Mouse (Mus musculus) limb, embryonic 15.5 days (tissue): Measurements from ENCODE around the gene Brwd1. TPM values are rescaled to one million over a fixed set of nuclear protein-coding genes. Genes with fewer than 3 reads are reported as not detected.
"Not testable (repeated sequence)": the region's sequence is repeated elsewhere in the genome, so short reads cannot be mapped to it uniquely, and the experiment has no call there.

Source experiments
- ATAC-seq: fragments of 200-750 bp; cut with Nextera tagmentation; 2 replicates; pipeline ENCODE4 v1.8.0; 2017; ENCODE audit warnings: low read depth, moderate TSS enrichment; ENCODE audit not compliant: insufficient number of reproducible peaks, low FRiP score, low TSS enrichment
- H3K27ac ChIP-seq: fragments of 300-500 bp; sonication (generic); 2 replicates; pipeline ENCODE4 v1.5.1; 2015; ENCODE audit warnings: moderate library complexity, mild to moderate bottlenecking, inconsistent platforms
- H3K27me3 ChIP-seq: fragments of 300-500 bp; sonication (generic); 2 replicates; pipeline ENCODE4 v1.6.1; 2015; ENCODE audit warnings: inconsistent platforms
- H3K36me3 ChIP-seq: fragments of 300-500 bp; sonication (generic); 2 replicates; pipeline ENCODE4 v1.6.1; 2015; ENCODE audit warnings: inconsistent platforms
- H3K4me1 ChIP-seq: fragments of 300-500 bp; sonication (generic); 2 replicates; pipeline ENCODE4 v1.6.1; 2015; ENCODE audit warnings: inconsistent platforms
- H3K4me2 ChIP-seq: fragments of 300-500 bp; sonication (generic); 2 replicates; pipeline ENCODE4 v1.6.1; 2015; ENCODE audit warnings: mild to moderate bottlenecking, inconsistent platforms
- H3K4me3 ChIP-seq: fragments of 300-500 bp; sonication (generic); 2 replicates; pipeline ENCODE4 v1.5.1; 2015; ENCODE audit warnings: mild to moderate bottlenecking, inconsistent platforms
- H3K9ac ChIP-seq: fragments of 300-500 bp; sonication (generic); 2 replicates; pipeline ENCODE4 v1.6.1; 2015; ENCODE audit warnings: inconsistent platforms
- H3K9me3 ChIP-seq: fragments of 300-500 bp; sonication (generic); 2 replicates; pipeline ENCODE4 v1.6.1; 2016; ENCODE audit warnings: inconsistent platforms
- WGBS: fragments of 180-500 bp; shearing (Covaris S2); methylation state at CpG from one replicate; pipeline ENCODE4 v1.1.7; 2015; 5-methylcytosine and 5-hydroxymethylcytosine counted together
- polyA plus RNA-seq: library from polyadenylated mRNA; unstranded; fragments of >200 nt; fragmentation: Nextera tagmentation; extraction: Ambion mirVana; gene quantifications from 2 replicates; pipeline ENCODE4 v1.2.1, GENCODE M21; 2015

Gene Brwd1
- polyA plus RNA-seq, 1 experiment from 2014 or later: 80.4 TPM

- Histone ChIP-seq H3K4me2 (no peak overlapping the region), H3K27me3 (no peaks in the 10 kb centered on the region), H3K36me3 (peaks cover 84% of the 10 kb centered on the region), H3K9ac (no peak overlapping the region), H3K4me3 (no peak overlapping the region), H3K27ac (no peak overlapping the region), H3K9me3 (no peaks in the 10 kb centered on the region), H3K4me1 (no peaks in the 10 kb centered on the region)
- WGBS: 91% methylated on average over 12 of the region's 12 CpGs
- no peak for ATAC-seq
Observed at GRCm38 (mm10) chr16:96066174-96066573, 16.2 kb downstream of the Brwd1 start.

GRCm38 (mm10) chr16:96064649-96065048, 17.7 kb downstream of the Brwd1 start:
- no peaks in the 10 kb centered on the region for H3K4me1 ChIP-seq
- H3K4me2 ChIP-seq: no peak overlapping the region
- H3K9ac ChIP-seq: no peak overlapping the region
- ATAC-seq: no peak
- H3K9me3 ChIP-seq: no peaks in the 10 kb centered on the region
- H3K36me3 ChIP-seq: peaks cover 87% of the 10 kb centered on the region
- 92% methylated on average over 6 of the region's 6 CpGs for WGBS
- H3K4me3 ChIP-seq: no peak overlapping the region
- H3K27ac ChIP-seq: no peak overlapping the region
- no peaks in the 10 kb centered on the region for H3K27me3 ChIP-seq

GRCm38 (mm10) chr16:96044096-96044495, 38.2 kb downstream of the Brwd1 start:
- no peaks in the 10 kb centered on the region for H3K27me3 ChIP-seq
- H3K4me2 ChIP-seq: no peak overlapping the region
- no peak for ATAC-seq
- H3K9me3 ChIP-seq: no peaks in the 10 kb centered on the region
- WGBS: 63% methylated on average over 5 of the region's 5 CpGs
- H3K27ac ChIP-seq: no peak overlapping the region
- H3K4me3 ChIP-seq: no peak overlapping the region
- no peaks in the 10 kb centered on the region for H3K4me1 ChIP-seq
- H3K9ac ChIP-seq: no peak overlapping the region
- peaks cover 86% of the 10 kb centered on the region for H3K36me3 ChIP-seq

- H3K9me3 ChIP-seq: no peaks in the 10 kb centered on the region
- H3K4me2 ChIP-seq: no peak overlapping the region
- H3K4me1 ChIP-seq: no peaks in the 10 kb centered on the region
- no peak overlapping the region for H3K9ac ChIP-seq
- ATAC-seq: no peak
- no peak overlapping the region for H3K27ac ChIP-seq
- H3K4me3 ChIP-seq: no peak overlapping the region
- H3K27me3 ChIP-seq: no peaks in the 10 kb centered on the region
- peaks cover 87% of the 10 kb centered on the region for H3K36me3 ChIP-seq
- 92% methylated on average over 4 of the region's 4 CpGs for WGBS
Observed at GRCm38 (mm10) chr16:96040691-96041090, 41.6 kb downstream of the Brwd1 start.

- Histone ChIP-seq H3K9me3 (no peaks in the 10 kb centered on the region), H3K4me3 (no peak overlapping the region), H3K4me1 (no peaks in the 10 kb centered on the region), H3K9ac (no peak overlapping the region), H3K27ac (no peak overlapping the region), H3K27me3 (no peaks in the 10 kb centered on the region), H3K36me3 (peaks cover 90% of the 10 kb centered on the region), H3K4me2 (no peak overlapping the region)
- WGBS: 61% methylated on average over 6 of the region's 6 CpGs
- no peak for ATAC-seq
Observed at GRCm38 (mm10) chr16:96039538-96039937, 42.8 kb downstream of the Brwd1 start.

GRCm38 (mm10) chr16:96034473-96034872, 47.9 kb downstream of the Brwd1 start:
- Histone ChIP-seq H3K9me3 (no peaks in the 10 kb centered on the region), H3K4me1 (no peaks in the 10 kb centered on the region), H3K4me3 (no peak overlapping the region), H3K27ac (no peak overlapping the region), H3K4me2 (no peak overlapping the region), H3K27me3 (no peaks in the 10 kb centered on the region), H3K36me3 (peaks cover 94% of the 10 kb centered on the region), H3K9ac (no peak overlapping the region)
- 59% methylated on average over 6 of the region's 6 CpGs for WGBS
- ATAC-seq: no peak; the same call in 1 of the 2 replicates

GRCm38 (mm10) chr16:96032368-96033043, 49.8 kb downstream of the Brwd1 start:
- Histone ChIP-seq H3K4me1 (no peaks in the 10 kb centered on the region), H3K27ac (no peak overlapping the region), H3K9ac (no peak overlapping the region), H3K4me3 (no peak overlapping the region), H3K27me3 (no peaks in the 10 kb centered on the region), H3K36me3 (peaks cover 95% of the 10 kb centered on the region), H3K4me2 (no peak overlapping the region), H3K9me3 (no peaks in the 10 kb centered on the region)
- WGBS: 90% methylated on average over 13 of the region's 13 CpGs
- ATAC-seq: no peak

- Histone ChIP-seq H3K4me3 (no peak overlapping the region), H3K4me2 (no peak overlapping the region), H3K27me3 (no peaks in the 10 kb centered on the region), H3K36me3 (peaks cover 96% of the 10 kb centered on the region), H3K9ac (no peak overlapping the region), H3K9me3 (no peaks in the 10 kb centered on the region), H3K27ac (no peak overlapping the region), H3K4me1 (no peaks in the 10 kb centered on the region)
- no peak for ATAC-seq
- 79% methylated on average over 2 of the region's 2 CpGs for WGBS
Observed at GRCm38 (mm10) chr16:96030476-96031102, 51.7 kb downstream of the Brwd1 start.

GRCm38 (mm10) chr16:96026256-96026655, 56.1 kb downstream of the Brwd1 start:
- Histone ChIP-seq H3K27ac (no peak overlapping the region), H3K27me3 (no peaks in the 10 kb centered on the region), H3K4me2 (no peak overlapping the region), H3K9ac (no peak overlapping the region), H3K4me3 (no peak overlapping the region), H3K36me3 (peaks cover 85% of the 10 kb centered on the region), H3K4me1 (no peaks in the 10 kb centered on the region), H3K9me3 (no peaks in the 10 kb centered on the region)
- WGBS: 93% methylated on average over 5 of the region's 5 CpGs
- ATAC-seq: no peak

- Histone ChIP-seq H3K4me3 (no peak overlapping the region), H3K27me3 (no peaks in the 10 kb centered on the region), H3K36me3 (peaks cover 85% of the 10 kb centered on the region), H3K27ac (no peak overlapping the region), H3K9ac (no peak overlapping the region), H3K4me2 (no peak overlapping the region), H3K4me1 (no peaks in the 10 kb centered on the region), H3K9me3 (no peaks in the 10 kb centered on the region)
- ATAC-seq: no peak
- WGBS: 78% methylated on average over 3 of the region's 3 CpGs
Observed at GRCm38 (mm10) chr16:96025244-96025643, 57.1 kb downstream of the Brwd1 start.

- H3K36me3 ChIP-seq: peaks cover 85% of the 10 kb centered on the region
- H3K4me3 ChIP-seq: no peak overlapping the region
- no peak overlapping the region for H3K9ac ChIP-seq
- no peak overlapping the region for H3K27ac ChIP-seq
- no peaks in the 10 kb centered on the region for H3K27me3 ChIP-seq
- 90% methylated on average over 10 of the region's 10 CpGs for WGBS
- no peak overlapping the region for H3K4me2 ChIP-seq
- no peaks in the 10 kb centered on the region for H3K4me1 ChIP-seq
- no peaks in the 10 kb centered on the region for H3K9me3 ChIP-seq
- ATAC-seq: no peak
Observed at GRCm38 (mm10) chr16:96021045-96021444, 61.3 kb downstream of the Brwd1 start.

GRCm38 (mm10) chr16:96009124-96009523, 73.2 kb downstream of the Brwd1 start:
- not testable (repeated sequence) for H3K4me2 ChIP-seq, H3K9ac ChIP-seq, H3K4me3 ChIP-seq, ATAC-seq, H3K27ac ChIP-seq, H3K9me3 ChIP-seq, H3K27me3 ChIP-seq, H3K4me1 ChIP-seq
- peaks cover 25% of the 10 kb centered on the region for H3K36me3 ChIP-seq
- WGBS: no CpG with 5 or more reads among the region's 10 CpGs
